Mouse (Mus musculus): ENCODE data around the gene A930033H14Rik. TPM values are rescaled to one million over a fixed set of nuclear protein-coding genes. Genes with fewer than 3 reads are reported as not detected.

The A930033H14Rik gene
- polyA plus RNA-seq, 1 experiment from 2014 or later = 1.8 TPM

DNA sequence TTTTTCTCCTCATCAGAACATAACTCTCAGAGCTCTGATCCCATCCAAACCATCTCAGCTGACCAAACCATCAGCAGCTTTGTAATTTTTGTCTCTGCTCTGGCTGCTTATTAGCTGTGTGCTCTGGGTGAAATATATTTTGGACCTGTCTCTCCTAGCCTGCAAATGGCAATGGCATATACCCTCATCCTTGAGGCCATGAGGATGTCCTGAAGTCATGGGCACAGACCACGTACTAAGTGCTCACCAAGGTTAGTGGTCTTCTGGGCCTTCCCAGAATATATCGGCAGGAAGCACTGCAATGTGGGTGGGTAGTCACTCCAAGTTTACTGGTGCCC, 6.4 kb upstream of the A930033H14Rik start:
- H3K4me3 ChIP-seq (ENCODE audit: low read length) = no peak overlapping the region
- no peaks in the 10 kb centered on the region for H3K36me3 ChIP-seq (ENCODE audit: control insufficient read depth, insufficient read depth, low read length)
- no peak overlapping the region for H3K9ac ChIP-seq (ENCODE audit: low read depth, low read length)
- no peaks in the 10 kb centered on the region for H3K9me3 ChIP-seq (ENCODE audit: control insufficient read depth, low read length)
- H3K4me2 ChIP-seq (ENCODE audit: low read length) = no peak overlapping the region
- H3K27me3 ChIP-seq (replicated peaks; ENCODE audit: control insufficient read depth, insufficient read depth, low read length) = no peaks in the 10 kb centered on the region
- 91% methylated on average over 2 of the region's 2 CpGs for WGBS
- no peak for ATAC-seq
- peaks cover under 1% of the 10 kb centered on the region; the same call in 1 of the 2 replicates for H3K4me1 ChIP-seq (ENCODE audit: control insufficient read depth, insufficient read depth, low read depth, low read length)
- H3K27ac ChIP-seq (ENCODE audit: low read depth, low read length) = no peak overlapping the region

DNA sequence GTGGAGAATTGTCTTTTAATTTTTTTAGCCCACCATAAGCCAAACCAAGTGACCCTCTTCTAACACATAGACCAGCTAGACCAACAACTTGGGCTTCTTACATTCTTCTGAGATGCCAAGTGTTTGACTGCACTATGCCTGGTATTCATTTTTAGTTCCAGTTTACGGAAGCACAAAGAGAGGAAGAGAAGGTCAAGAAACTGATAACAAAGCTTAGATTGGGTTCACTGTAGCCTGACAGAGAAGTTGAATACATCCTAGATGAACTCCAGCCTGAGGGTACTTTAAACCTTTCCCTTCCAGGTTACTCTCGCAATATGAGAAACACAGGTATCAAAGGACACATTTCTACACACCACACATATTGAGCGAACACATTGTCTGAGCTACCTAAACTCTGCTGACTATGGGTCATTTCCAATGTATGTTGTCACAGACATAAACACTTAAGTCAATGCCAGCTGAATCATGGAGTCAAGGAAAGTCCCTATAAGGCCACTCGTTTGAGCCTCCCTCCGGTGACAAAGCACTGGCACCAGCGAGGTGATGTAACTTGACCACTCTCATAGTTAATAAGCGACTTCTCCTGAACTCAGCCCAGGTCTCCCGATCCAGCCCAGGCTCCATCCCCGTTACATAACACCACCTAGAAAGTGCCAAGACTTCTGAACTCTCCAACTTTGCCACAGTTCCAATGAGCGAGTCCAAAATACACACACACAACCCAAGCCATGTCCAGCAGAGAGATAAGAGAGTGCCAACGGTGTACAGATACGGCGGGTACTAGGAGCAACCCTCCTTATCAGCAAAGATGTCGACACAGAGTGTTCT, 5.8 kb upstream of the A930033H14Rik start:
- 92% methylated on average over 14 of the region's 14 CpGs for WGBS
- Histone ChIP-seq H3K4me1 (ENCODE audit: control insufficient read depth, insufficient read depth, low read depth, low read length) (peaks cover 7% of the 10 kb centered on the region), H3K36me3 (ENCODE audit: control insufficient read depth, insufficient read depth, low read length) (no peaks in the 10 kb centered on the region), H3K27me3 (replicated peaks; ENCODE audit: control insufficient read depth, insufficient read depth, low read length) (no peaks in the 10 kb centered on the region), H3K4me2 (ENCODE audit: low read length) (no peak overlapping the region), H3K4me3 (ENCODE audit: low read length) (no peak overlapping the region), H3K27ac (ENCODE audit: low read depth, low read length) (no peak overlapping the region), H3K9ac (ENCODE audit: low read depth, low read length) (no peak overlapping the region), H3K9me3 (ENCODE audit: control insufficient read depth, low read length) (no peaks in the 10 kb centered on the region)
- no peak for ATAC-seq

DNA sequence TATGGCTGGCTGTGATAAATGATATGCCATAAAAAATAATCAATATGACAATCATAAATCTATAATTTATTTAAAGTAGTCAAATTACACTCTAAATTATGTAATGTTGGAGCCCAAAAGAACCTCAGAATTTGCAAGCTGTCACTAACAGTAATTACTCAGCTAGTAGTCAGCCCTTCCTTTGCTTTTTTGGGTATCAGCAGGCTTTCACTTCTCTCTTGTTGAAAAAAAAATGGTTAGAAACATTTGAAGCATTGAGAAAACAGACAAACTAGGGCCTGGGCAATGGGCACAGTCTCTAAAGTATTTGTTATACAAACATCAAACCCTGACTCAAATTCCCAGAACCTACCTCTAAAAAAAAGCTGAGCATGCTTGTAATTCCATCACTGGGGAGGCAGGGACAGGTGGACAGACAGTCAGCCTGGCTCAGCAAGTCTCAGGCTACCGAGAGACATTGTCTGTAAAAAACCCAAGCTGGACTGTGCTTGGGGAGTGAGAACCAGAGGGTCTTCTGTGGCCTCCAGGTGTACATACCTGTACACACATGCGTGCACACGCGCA, 4.3 kb upstream of the A930033H14Rik start:
- Histone ChIP-seq H3K9ac (ENCODE audit: low read depth, low read length) (no peak overlapping the region), H3K27ac (ENCODE audit: low read depth, low read length) (no peak overlapping the region), H3K4me2 (ENCODE audit: low read length) (no peak overlapping the region), H3K4me1 (ENCODE audit: control insufficient read depth, insufficient read depth, low read depth, low read length) (peaks cover 8% of the 10 kb centered on the region), H3K36me3 (ENCODE audit: control insufficient read depth, insufficient read depth, low read length) (no peaks in the 10 kb centered on the region), H3K4me3 (ENCODE audit: low read length) (no peak overlapping the region), H3K9me3 (ENCODE audit: control insufficient read depth, low read length) (no peaks in the 10 kb centered on the region), H3K27me3 (replicated peaks; ENCODE audit: control insufficient read depth, insufficient read depth, low read length) (no peaks in the 10 kb centered on the region)
- 97% methylated on average over 4 of the region's 4 CpGs for WGBS
- ATAC-seq = no peak

DNA sequence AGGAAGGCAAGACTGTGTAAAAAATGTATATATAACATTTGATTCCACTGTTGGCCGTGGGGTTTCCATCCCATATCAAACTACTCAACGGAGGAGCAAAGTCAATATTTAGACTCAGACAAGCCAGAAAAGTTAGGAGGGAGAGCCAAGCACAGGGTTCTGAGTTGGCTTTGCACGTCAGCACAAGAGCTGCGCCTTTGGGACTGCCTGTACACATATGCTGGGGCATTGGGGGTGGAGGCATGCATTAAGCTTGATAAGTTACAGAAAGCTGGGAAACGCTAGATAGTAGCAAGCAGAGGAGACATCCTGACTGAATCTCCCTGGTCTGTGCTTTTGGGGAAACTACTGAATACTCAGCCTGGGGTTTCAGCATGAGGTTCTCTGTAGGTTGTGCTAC, 1.1 kb upstream of the A930033H14Rik start:
- peak overlapping the region; percentile 81 for H3K4me3 ChIP-seq (ENCODE audit: low read length)
- no peaks in the 10 kb centered on the region for H3K27me3 ChIP-seq (replicated peaks; ENCODE audit: control insufficient read depth, insufficient read depth, low read length)
- peak overlapping the region; percentile 95 for H3K4me2 ChIP-seq (ENCODE audit: low read length)
- peaks cover 17% of the 10 kb centered on the region for H3K4me1 ChIP-seq (ENCODE audit: control insufficient read depth, insufficient read depth, low read depth, low read length)
- no peak overlapping the region for H3K27ac ChIP-seq (ENCODE audit: low read depth, low read length)
- WGBS = 27% methylated on average over 5 of the region's 5 CpGs
- H3K36me3 ChIP-seq (ENCODE audit: control insufficient read depth, insufficient read depth, low read length) = no peaks in the 10 kb centered on the region
- peak overlapping the region; percentile 97 for H3K9ac ChIP-seq (ENCODE audit: low read depth, low read length)
- no peaks in the 10 kb centered on the region for H3K9me3 ChIP-seq (ENCODE audit: control insufficient read depth, low read length)
- ATAC-seq = no peak

DNA sequence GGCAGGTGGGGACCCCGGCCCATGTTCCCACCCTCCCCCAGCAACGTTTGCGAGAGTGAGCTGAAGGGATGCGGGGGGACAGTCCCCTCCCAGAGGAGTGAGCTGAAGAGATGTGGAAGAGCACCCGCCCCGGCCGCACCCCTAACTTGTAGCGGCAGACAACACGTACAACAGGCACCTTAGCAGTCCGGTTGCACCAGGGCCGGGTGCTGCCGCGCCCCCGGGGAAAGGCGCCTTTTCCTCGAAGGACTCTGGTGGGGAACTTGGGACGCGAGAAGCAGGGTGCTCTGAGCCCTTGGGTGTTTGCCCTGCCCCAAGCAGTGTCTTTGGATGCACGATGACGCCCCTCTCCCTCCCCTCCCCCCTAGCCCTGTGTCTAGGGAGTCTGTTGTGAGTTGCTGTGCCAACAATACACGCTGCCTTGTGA, 566 bp upstream of the A930033H14Rik start:
- ATAC-seq = peak; percentile 35
- peaks cover 2% of the 10 kb centered on the region; the same call in 1 of the 2 replicates for H3K9me3 ChIP-seq (ENCODE audit: control insufficient read depth, low read length)
- H3K4me1 ChIP-seq (ENCODE audit: control insufficient read depth, insufficient read depth, low read depth, low read length) = peaks cover 17% of the 10 kb centered on the region
- peak overlapping the region; percentile 95 for H3K4me2 ChIP-seq (ENCODE audit: low read length)
- H3K9ac ChIP-seq (ENCODE audit: low read depth, low read length) = peak overlapping the region; percentile 97
- peak overlapping the region; percentile 97 for H3K27ac ChIP-seq (ENCODE audit: low read depth, low read length)
- H3K36me3 ChIP-seq (ENCODE audit: control insufficient read depth, insufficient read depth, low read length) = no peaks in the 10 kb centered on the region
- H3K27me3 ChIP-seq (replicated peaks; ENCODE audit: control insufficient read depth, insufficient read depth, low read length) = no peaks in the 10 kb centered on the region
- H3K4me3 ChIP-seq (ENCODE audit: low read length) = peak overlapping the region; percentile 81
- under 1% methylated on average over 19 of the region's 21 CpGs for WGBS

DNA sequence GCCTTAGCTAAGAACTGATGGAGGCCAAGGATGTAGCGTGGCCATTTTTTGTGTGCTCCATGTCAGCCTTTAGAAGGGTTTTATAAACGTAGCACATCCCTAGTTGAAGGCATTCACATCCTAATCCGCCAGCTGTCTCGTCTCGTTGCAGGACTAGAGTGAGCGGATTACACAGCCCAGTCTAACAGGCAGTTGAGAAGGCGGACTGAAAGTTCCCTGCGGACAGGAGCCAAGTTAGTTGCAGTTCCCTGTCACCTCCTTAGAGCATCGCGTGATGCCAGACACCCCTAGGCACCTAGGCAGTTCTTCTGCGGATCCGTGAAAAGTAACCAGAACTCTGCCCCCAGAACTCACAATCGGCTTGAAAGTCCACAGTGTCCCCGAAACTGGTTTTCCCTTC, 922 bp downstream of the A930033H14Rik start:
- peak overlapping the region; percentile 81 for H3K4me3 ChIP-seq (ENCODE audit: low read length)
- H3K27ac ChIP-seq (ENCODE audit: low read depth, low read length) = peak overlapping the region; percentile 97
- H3K9me3 ChIP-seq (ENCODE audit: control insufficient read depth, low read length) = peaks cover 2% of the 10 kb centered on the region; the same call in 1 of the 2 replicates
- peak overlapping the region; percentile 97 for H3K9ac ChIP-seq (ENCODE audit: low read depth, low read length)
- peaks cover 17% of the 10 kb centered on the region for H3K4me1 ChIP-seq (ENCODE audit: control insufficient read depth, insufficient read depth, low read depth, low read length)
- H3K36me3 ChIP-seq (ENCODE audit: control insufficient read depth, insufficient read depth, low read length) = no peaks in the 10 kb centered on the region
- H3K4me2 ChIP-seq (ENCODE audit: low read length) = peak overlapping the region; percentile 95
- peak; percentile 37; the same call in 1 of the 2 replicates for ATAC-seq
- no peaks in the 10 kb centered on the region for H3K27me3 ChIP-seq (replicated peaks; ENCODE audit: control insufficient read depth, insufficient read depth, low read length)
- WGBS = 5% methylated on average over 14 of the region's 14 CpGs

DNA sequence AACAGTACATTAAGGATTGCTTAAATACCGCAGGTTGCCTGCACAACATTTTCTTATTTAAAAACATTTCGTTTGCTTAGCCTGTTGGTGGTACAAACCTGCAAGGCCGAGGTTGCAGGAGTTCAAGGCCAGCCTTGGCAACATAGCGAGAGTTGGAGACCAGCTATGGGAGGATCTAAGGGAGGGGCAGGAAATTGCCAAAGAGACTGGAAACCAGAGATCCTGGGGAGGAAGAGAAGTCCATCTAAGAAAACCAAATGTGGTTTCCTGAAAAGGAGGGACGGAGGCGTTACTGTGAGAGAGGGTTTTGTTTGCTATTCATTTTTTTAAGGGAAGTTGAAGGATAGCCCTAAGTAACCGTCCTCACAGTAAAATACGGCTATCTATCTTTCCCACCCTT, 1.3 kb downstream of the A930033H14Rik start:
- 60% methylated on average over 8 of the region's 8 CpGs for WGBS
- peaks cover 17% of the 10 kb centered on the region for H3K4me1 ChIP-seq (ENCODE audit: control insufficient read depth, insufficient read depth, low read depth, low read length)
- peak overlapping the region; percentile 97 for H3K27ac ChIP-seq (ENCODE audit: low read depth, low read length)
- H3K27me3 ChIP-seq (replicated peaks; ENCODE audit: control insufficient read depth, insufficient read depth, low read length) = no peaks in the 10 kb centered on the region
- peak overlapping the region; percentile 95 for H3K4me2 ChIP-seq (ENCODE audit: low read length)
- ATAC-seq = no peak
- peaks cover 2% of the 10 kb centered on the region; the same call in 1 of the 2 replicates for H3K9me3 ChIP-seq (ENCODE audit: control insufficient read depth, low read length)
- peak overlapping the region; percentile 97 for H3K9ac ChIP-seq (ENCODE audit: low read depth, low read length)
- no peaks in the 10 kb centered on the region for H3K36me3 ChIP-seq (ENCODE audit: control insufficient read depth, insufficient read depth, low read length)
- peak overlapping the region; percentile 81 for H3K4me3 ChIP-seq (ENCODE audit: low read length)

DNA sequence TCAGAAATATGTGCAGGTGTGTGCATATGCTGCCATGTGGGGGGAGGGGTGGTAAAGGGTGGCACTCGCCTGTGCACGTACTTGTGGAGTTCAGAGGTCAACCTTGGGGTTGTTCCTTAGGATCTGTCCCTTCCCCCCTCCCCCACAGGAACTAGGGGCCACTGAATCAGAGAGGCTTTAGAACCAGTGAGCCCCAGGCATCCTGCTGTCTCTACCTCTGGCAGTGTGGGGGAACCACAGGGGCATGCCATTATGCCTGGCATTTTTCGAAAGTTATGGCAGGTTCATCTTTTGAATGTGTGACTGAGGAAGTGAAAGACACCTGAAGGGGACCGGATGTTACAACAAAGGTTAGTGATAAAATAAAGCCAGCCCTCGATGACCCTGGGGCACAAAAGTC, 2.2 kb downstream of the A930033H14Rik start:
- Histone ChIP-seq H3K9ac (ENCODE audit: low read depth, low read length) (no peak overlapping the region), H3K4me2 (ENCODE audit: low read length) (no peak overlapping the region), H3K4me1 (ENCODE audit: control insufficient read depth, insufficient read depth, low read depth, low read length) (peaks cover 17% of the 10 kb centered on the region), H3K27me3 (replicated peaks; ENCODE audit: control insufficient read depth, insufficient read depth, low read length) (no peaks in the 10 kb centered on the region), H3K27ac (ENCODE audit: low read depth, low read length) (no peak overlapping the region), H3K4me3 (ENCODE audit: low read length) (no peak overlapping the region), H3K36me3 (ENCODE audit: control insufficient read depth, insufficient read depth, low read length) (no peaks in the 10 kb centered on the region), H3K9me3 (ENCODE audit: control insufficient read depth, low read length) (peaks cover 2% of the 10 kb centered on the region; the same call in 1 of the 2 replicates)
- 91% methylated on average over 5 of the region's 5 CpGs for WGBS
- no peak for ATAC-seq

DNA sequence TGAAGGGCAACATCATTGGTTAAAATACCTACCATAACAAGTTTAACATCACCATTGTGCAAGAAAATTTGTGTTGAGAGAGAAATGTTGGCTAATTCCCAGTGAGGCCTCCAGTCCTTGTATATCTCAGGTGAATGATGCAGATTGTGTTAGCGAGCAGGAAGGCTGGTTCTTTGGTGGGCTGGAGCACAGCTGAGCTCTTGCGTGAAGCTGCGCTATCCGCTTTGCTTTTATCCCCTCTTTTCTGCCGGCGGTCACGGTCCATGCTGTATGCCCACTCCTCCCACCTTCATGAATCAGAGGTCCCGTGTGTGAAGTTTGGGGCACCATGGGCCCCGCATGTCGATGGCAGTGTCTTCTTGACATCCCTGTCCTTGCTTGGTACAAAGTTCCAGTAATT, 2.9 kb downstream of the A930033H14Rik start:
- peaks cover 2% of the 10 kb centered on the region; the same call in 1 of the 2 replicates for H3K9me3 ChIP-seq (ENCODE audit: control insufficient read depth, low read length)
- WGBS = 91% methylated on average over 10 of the region's 10 CpGs
- no peak overlapping the region for H3K9ac ChIP-seq (ENCODE audit: low read depth, low read length)
- no peak for ATAC-seq
- H3K4me3 ChIP-seq (ENCODE audit: low read length) = no peak overlapping the region
- H3K4me2 ChIP-seq (ENCODE audit: low read length) = no peak overlapping the region
- peaks cover 17% of the 10 kb centered on the region for H3K4me1 ChIP-seq (ENCODE audit: control insufficient read depth, insufficient read depth, low read depth, low read length)
- no peak overlapping the region for H3K27ac ChIP-seq (ENCODE audit: low read depth, low read length)
- no peaks in the 10 kb centered on the region for H3K36me3 ChIP-seq (ENCODE audit: control insufficient read depth, insufficient read depth, low read length)
- no peaks in the 10 kb centered on the region for H3K27me3 ChIP-seq (replicated peaks; ENCODE audit: control insufficient read depth, insufficient read depth, low read length)
